Mouse (Mus musculus) adrenal gland, postnatal 10 days (tissue): ENCODE measurements around the gene Zfp3. TPM values are rescaled to one million over a fixed set of nuclear protein-coding genes. Genes with fewer than 3 reads are reported as not detected.

ENCODE experiments used
- DNase-seq: peaks from one replicate; pipeline ENCODE4 v3.0.0; 2021; ENCODE audit warnings: mixed read lengths
- microRNA-seq: library from miRNA; unstranded; fragments of <30 nt; microRNA quantifications from one replicate; pipeline ENCODE4 v1.2.0, GENCODE M21; 2021
- total RNA-seq, 2 experiments: library from RNA; stranded (reverse); gene quantifications; 2 replicates each; pipeline ENCODE4 v1.2.3; 2021

Zfp3 gene
- total RNA-seq, 2 experiments from 2014 or later, result 6.7 to 10.3 TPM

DNA sequence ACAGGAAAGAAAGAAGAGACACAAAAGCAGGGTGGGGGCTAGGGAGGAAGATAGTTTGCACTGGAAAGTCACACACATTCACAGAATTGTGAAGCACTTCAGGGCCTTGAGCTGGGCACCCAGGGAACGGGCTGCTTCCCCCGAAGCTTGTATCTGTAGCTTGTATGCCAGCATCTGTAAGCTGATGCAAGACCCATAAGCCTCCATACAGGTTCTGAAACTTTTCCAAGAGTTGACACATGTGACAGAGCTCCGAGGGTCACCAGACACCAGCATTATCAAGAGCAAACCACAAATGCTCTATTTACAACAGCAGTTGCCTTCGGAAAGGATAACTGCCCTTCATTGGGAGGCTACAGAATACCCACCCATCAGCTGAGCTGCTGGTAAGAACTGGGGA is 43.6 kb downstream of the Zfp3 start:
- DNase-seq, result no peak

DNA sequence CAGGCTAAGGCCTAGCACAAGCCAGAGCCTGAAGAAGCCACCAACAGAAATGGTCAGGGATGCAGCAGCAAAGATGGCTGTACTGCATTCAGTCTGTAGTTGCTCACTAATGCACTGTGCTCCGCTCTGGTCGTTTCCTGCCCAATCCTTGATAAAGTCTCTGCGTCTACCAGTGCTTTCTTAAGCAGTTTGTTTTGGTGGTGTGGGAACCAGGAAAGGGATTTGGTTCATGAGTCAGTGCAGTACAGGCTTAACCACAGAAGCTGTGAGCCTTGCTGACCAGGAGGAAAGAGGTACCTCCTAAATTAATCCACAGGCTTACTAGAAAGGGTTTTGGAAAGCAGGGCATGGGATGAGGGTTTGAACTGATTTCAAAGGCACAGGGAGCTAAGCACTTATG is 44.1 kb downstream of the Zfp3 start:
- no peak for DNase-seq

- DNase-seq, result no peak
Observed at GRCm38 (mm10) chr11:70809011-70809410, 45.0 kb downstream of the Zfp3 start.

DNA sequence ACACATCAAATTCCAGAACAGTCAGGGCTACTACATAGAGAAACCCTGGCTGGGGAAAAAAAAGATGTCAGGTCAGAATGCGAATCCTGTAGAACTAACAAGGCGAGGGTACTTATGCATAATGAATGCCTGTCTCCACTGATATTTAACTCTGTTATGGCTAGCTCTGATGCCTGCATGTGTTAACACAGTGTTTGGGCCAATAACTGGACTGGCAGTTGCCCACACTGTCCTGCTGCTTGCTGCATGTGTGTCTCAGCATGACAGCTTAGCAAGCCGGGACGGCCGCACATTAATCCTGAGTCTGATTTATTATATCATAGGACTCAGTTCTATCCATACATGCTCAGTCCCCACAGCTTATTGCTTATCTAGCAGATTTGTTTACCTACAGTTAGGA is 47.0 kb downstream of the Zfp3 start:
- DNase-seq, result no peak

GRCm38 (mm10) chr11:70811471-70812240 is 47.6 kb downstream of the Zfp3 start:
- DNase-seq, result no peak

GRCm38 (mm10) chr11:70812365-70812764 is 48.4 kb downstream of the Zfp3 start, which contains the start of gene Scimp:
TSS of gene Scimp (minus strand) at chr11:70812586.
- no peak for DNase-seq

- no peak for DNase-seq
Observed at GRCm38 (mm10) chr11:70815071-70815470, 51.1 kb downstream of the Zfp3 start.

DNA sequence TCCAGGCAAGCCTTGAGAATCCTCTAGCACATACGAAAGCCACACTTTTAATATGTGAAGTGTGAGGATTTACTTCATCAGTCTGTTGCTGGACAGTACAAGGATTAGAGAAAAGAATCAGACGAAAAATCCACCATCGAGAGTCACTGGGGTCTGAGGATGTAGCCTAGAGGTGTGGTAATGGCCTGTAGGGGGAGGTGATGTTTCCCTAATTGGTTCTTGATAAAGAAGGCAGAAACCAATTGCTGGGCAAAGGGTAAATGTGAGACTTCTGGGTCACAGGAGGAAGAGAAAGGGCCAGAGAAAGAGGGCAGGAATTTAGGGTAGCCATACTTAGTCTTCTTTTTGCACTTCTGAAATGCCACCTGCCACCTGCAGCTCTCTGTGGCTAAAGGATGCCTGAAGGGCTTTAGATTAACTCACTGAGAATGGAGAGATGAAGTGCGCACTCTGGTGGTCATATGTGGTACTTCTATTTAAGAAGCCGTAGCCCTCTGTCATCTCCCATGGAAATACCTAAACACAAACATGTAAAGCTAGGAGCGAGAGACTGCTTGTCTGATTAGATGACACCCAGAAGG is 51.6 kb downstream of the Zfp3 start:
- DNase-seq, result peak; percentile 71

- DNase-seq, result no peak
Observed at GRCm38 (mm10) chr11:70816770-70817169, 52.8 kb downstream of the Zfp3 start.

DNA sequence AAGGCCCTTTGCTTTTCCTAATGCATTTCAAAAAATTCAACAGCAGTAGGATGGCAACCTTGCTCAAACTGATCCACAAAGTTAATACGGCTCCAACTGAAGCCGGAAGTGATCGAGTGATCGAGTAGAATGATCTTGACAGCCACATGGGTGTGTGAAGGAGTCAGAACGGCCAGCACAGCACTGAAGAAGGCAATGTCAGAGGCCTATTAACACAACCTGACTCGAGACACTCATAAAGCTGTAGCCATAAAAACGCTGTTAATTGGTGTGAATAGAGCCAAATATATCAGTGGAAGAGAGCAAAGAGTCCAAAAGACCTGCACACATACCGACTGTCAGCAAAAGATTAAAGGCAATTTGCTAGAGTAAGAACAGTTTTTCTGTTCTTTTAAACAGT is 56.1 kb downstream of the Zfp3 start:
- no peak for DNase-seq

GRCm38 (mm10) chr11:70821728-70822591 is 58.0 kb downstream of the Zfp3 start:
- peak; percentile 73 for DNase-seq

Small RNA genes within 50 kb of the gene (microRNA-seq; reads per million reads assigned to microRNA genes)
- gene Gm22760, result not detected

Other genes with a start within 250 kb of the Zfp3 start
- under 1 TPM; 0.42 to 0.48 TPM for gene Vmo1, start 249.6 kb upstream of the Zfp3 start, total RNA-seq
- 1 to 10 TPM; 4.9 to 9.8 TPM for gene Gltpd2, start 245.0 kb upstream of the Zfp3 start, total RNA-seq
- 100 to 1,000 TPM; 276 to 295 TPM for gene Psmb6, start 238.8 kb upstream of the Zfp3 start, total RNA-seq
- not detected for gene Gm40193, start 231.3 kb upstream of the Zfp3 start, total RNA-seq
- gene Pld2, start 224.1 kb upstream of the Zfp3 start, total RNA-seq, result 10 to 100 TPM in 1 of 2 experiments, 1 to 10 TPM in 1; 9.7 to 13.6 TPM
- 10 to 100 TPM; 49.0 to 55.8 TPM for gene Mink1, start 201.3 kb upstream of the Zfp3 start, total RNA-seq
- gene 4930544D05Rik, start 148.4 kb upstream of the Zfp3 start, total RNA-seq, result not detected
- gene Chrne, start 145.0 kb upstream of the Zfp3 start, total RNA-seq, result 1 to 10 TPM in 1 of 2 experiments, not detected in 1; 1.6 TPM
- under 1 TPM; 0.30 TPM for gene Gp1ba, start 125.1 kb upstream of the Zfp3 start, total RNA-seq
- 10 to 100 TPM; 73.9 to 86.6 TPM for gene Rnf167, start 117.0 kb upstream of the Zfp3 start, total RNA-seq
- gene Slc25a11, start 116.7 kb upstream of the Zfp3 start, total RNA-seq, result 100 to 1,000 TPM; 180 to 220 TPM
- gene Pfn1, start 109.6 kb upstream of the Zfp3 start, total RNA-seq, result 100 to 1,000 TPM; 677 to 708 TPM
- 100 to 1,000 TPM in 1 of 2 experiments, 10 to 100 TPM in 1; 89.5 to 224 TPM for gene Eno3, start 107.0 kb upstream of the Zfp3 start, total RNA-seq
- gene Spag7, start 94.8 kb upstream of the Zfp3 start, total RNA-seq, result 10 to 100 TPM; 66.5 to 72.6 TPM
- gene Camta2, start 76.1 kb upstream of the Zfp3 start, total RNA-seq, result 10 to 100 TPM; 34.3 to 43.8 TPM
- 10 to 100 TPM; 13.8 to 18.9 TPM for gene Inca1, start 64.1 kb upstream of the Zfp3 start, total RNA-seq
- 100 to 1,000 TPM; 156 to 176 TPM for gene Kif1c, start 63.7 kb upstream of the Zfp3 start, total RNA-seq
- under 1 TPM; 0.27 to 0.57 TPM for gene Scimp, start 48.4 kb downstream of the Zfp3 start, total RNA-seq
- 10 to 100 TPM; 73.1 to 75.0 TPM for gene Rabep1, start 80.6 kb downstream of the Zfp3 start, total RNA-seq
- gene Nup88, start 205.8 kb downstream of the Zfp3 start, total RNA-seq, result 10 to 100 TPM; 54.0 to 68.3 TPM
- gene Rpain, start 206.0 kb downstream of the Zfp3 start, total RNA-seq, result 10 to 100 TPM; 24.9 to 31.5 TPM
- gene C1qbp, start 218.8 kb downstream of the Zfp3 start, total RNA-seq, result 100 to 1,000 TPM; 254 to 262 TPM
- gene Dhx33, start 240.2 kb downstream of the Zfp3 start, total RNA-seq, result 10 to 100 TPM; 25.2 to 25.6 TPM